Mouse (Mus musculus) megakaryocyte, embryonic 14.5 days (primary cell): ENCODE measurements around the gene Senp3.

Experiments
- FLI1 ChIP-seq: IDR thresholded peaks from 2 replicates; pipeline ENCODE4 v1.6.1; 2012; ENCODE audit warnings: low read length, inconsistent platforms, mixed read lengths
- GATA1 ChIP-seq: IDR thresholded peaks from 3 replicates; pipeline ENCODE4 v1.6.1; 2012; ENCODE audit warnings: mixed read lengths, low read length, inconsistent platforms, borderline replicate concordance

- TF ChIP-seq GATA1 (no peak), FLI1 (no peak)
Observed at GRCm38 (mm10) chr11:69682840-69683533, 1.1 kb upstream of the Senp3 start.
